Mouse (Mus musculus) small intestine, adult 2 months (tissue): Measurements from ENCODE around the gene Gpnmb.
A peak's percentile ranks its signal among the peaks of the same experiment; 100 is the strongest.

Experiments
- CTCF ChIP-seq: fragments of 200-500 bp; IDR thresholded peaks from 2 replicates; pipeline ENCODE4 v1.5.1; 2012; ENCODE audit warnings: low read depth, mild to moderate bottlenecking, control low read depth, inconsistent platforms, low read length, moderate library complexity, mixed read lengths; ENCODE audit not compliant: insufficient replicate concordance, insufficient read length; ENCODE audit errors: extremely low read depth
- POLR2A ChIP-seq: fragments of 200-500 bp; IDR thresholded peaks from 2 replicates; pipeline ENCODE4 v1.6.1; 2012; ENCODE audit warnings: low read depth, mild to moderate bottlenecking, control low read depth, inconsistent platforms, low read length, moderate library complexity

DNA sequence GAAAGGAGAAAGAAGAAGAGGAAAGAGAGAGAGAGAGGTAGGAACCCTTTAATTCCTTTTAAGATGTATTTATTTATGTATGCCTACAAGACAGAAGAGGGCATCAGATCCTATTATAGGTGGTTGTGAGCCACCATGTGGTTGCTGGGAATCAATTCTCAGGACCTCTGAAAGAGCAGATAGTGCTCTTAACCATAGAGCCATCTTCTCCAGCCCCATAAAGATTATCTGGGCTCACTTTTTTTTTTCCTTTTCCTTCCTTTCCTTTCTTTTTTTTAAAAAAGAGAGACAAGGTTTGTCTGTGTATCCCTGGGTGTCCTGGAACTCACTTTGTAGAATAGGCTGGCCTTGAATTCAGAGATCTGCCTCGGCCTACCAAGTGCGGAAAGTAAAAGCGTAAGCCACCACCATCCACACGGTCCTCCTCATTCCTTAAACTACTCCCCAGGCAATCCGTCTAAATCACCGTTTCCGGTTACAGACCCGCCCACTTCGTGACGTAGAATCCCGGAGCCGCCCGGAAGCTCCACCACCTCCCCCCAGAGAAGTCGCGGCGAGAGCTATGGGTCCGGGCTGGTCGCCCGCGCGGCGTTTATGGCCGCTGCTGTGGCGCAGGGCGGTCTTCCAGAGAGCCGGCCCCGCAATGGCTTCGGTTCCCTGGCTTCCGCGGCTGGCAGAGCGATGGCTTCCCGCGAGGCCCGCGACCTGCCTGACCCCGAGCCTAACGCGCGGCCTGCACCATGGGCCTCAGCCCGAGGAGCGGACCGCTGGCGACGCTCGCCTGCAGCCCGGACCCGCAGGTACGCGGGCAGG is 37.2 kb downstream of the Gpnmb start, which contains the start of gene Malsu1:
- TF ChIP-seq CTCF: no peak
- TF ChIP-seq POLR2A: peak; percentile 90
